Mouse (Mus musculus) midbrain, embryonic 14.5 days (tissue): Measurements from ENCODE around the gene Gstp2. TPM values are rescaled to one million over a fixed set of nuclear protein-coding genes. Genes with fewer than 3 reads are reported as not detected.
"Not testable (repeated sequence)": the region's sequence is repeated elsewhere in the genome, so short reads cannot be mapped to it uniquely, and the experiment has no call there.

Source experiments
- ATAC-seq: fragments of 200-750 bp; cut with Nextera tagmentation; 2 replicates; pipeline ENCODE4 v1.8.0; 2017; ENCODE audit warnings: moderate number of reproducible peaks, moderate library complexity; ENCODE audit not compliant: low FRiP score, low TSS enrichment
- DNase-seq: peaks from one replicate; pipeline ENCODE4 v3.0.0-alpha.2; 2015
- H3K27ac ChIP-seq: fragments of 300-500 bp; sonication (generic); replicated peaks from 2 replicates; pipeline ENCODE4 v1.5.1; 2014; ENCODE audit warnings: mild to moderate bottlenecking, low read depth, low read length, moderate library complexity
- H3K27me3 ChIP-seq: fragments of 300-500 bp; sonication (generic); 2 replicates; pipeline ENCODE4 v1.6.1; 2014; ENCODE audit warnings: low read length, control low read depth, mixed read lengths; ENCODE audit not compliant: control insufficient read depth, insufficient read depth
- H3K36me3 ChIP-seq: fragments of 300-500 bp; sonication (generic); 2 replicates; pipeline ENCODE4 v1.6.1; 2014; ENCODE audit warnings: low read length, control low read depth; ENCODE audit not compliant: control insufficient read depth, insufficient read depth
- H3K4me1 ChIP-seq: fragments of 300-500 bp; sonication (generic); 2 replicates; pipeline ENCODE4 v1.6.1; 2014; ENCODE audit warnings: mild to moderate bottlenecking, antibody characterized with exemption, low read length, control low read depth; ENCODE audit not compliant: control insufficient read depth, insufficient read depth
- H3K4me2 ChIP-seq: fragments of 300-500 bp; sonication (generic); 2 replicates; pipeline ENCODE4 v1.6.1; 2014; ENCODE audit warnings: mild to moderate bottlenecking, low read length, moderate library complexity
- H3K4me3 ChIP-seq: fragments of 300-500 bp; sonication (generic); replicated peaks from 2 replicates; pipeline ENCODE4 v1.5.1; 2014; ENCODE audit warnings: low read depth, low read length
- H3K9ac ChIP-seq: fragments of 300-500 bp; sonication (generic); replicated peaks from 2 replicates; pipeline ENCODE4 v1.6.1; 2014; ENCODE audit warnings: mild to moderate bottlenecking, low read length, moderate library complexity
- H3K9me3 ChIP-seq: fragments of 300-500 bp; sonication (generic); 2 replicates; pipeline ENCODE4 v1.6.1; 2016; ENCODE audit warnings: low read length, control low read depth, mixed read lengths; ENCODE audit not compliant: control insufficient read depth
- WGBS: fragments of 180-500 bp; shearing (Covaris S2); extraction: QIAGEN DNeasy Blood & Tissue Kit; methylation state at CpG from one replicate; pipeline ENCODE4 v1.1.7; 2014; 5-methylcytosine and 5-hydroxymethylcytosine counted together
- polyA plus RNA-seq: library from polyadenylated mRNA; unstranded; fragments of >200 nt; fragmentation: Nextera tagmentation; extraction: Ambion mirVana; gene quantifications from 2 replicates; pipeline ENCODE4 v1.2.1, GENCODE M21; 2014

Gene Gstp2
- polyA plus RNA-seq, 1 experiment from 2014 or later = 1.9 TPM

- no peaks in the 10 kb centered on the region for H3K4me1 ChIP-seq
- H3K4me3 ChIP-seq = no peak overlapping the region
- H3K27ac ChIP-seq = no peak overlapping the region
- DNase-seq (no peak), ATAC-seq (no peak)
- 85% methylated on average over 1 of the region's 1 CpGs for WGBS
- no peak overlapping the region for H3K9ac ChIP-seq
- H3K9me3 ChIP-seq = no peaks in the 10 kb centered on the region
- no peaks in the 10 kb centered on the region for H3K36me3 ChIP-seq
- H3K27me3 ChIP-seq = no peaks in the 10 kb centered on the region
- H3K4me2 ChIP-seq = no peak overlapping the region
These were observed 29.7 kb upstream of the Gstp2 start for GRCm38 (mm10) chr19:4075531-4075930.

GRCm38 (mm10) chr19:4072706-4073424 lies 27.0 kb upstream of the Gstp2 start:
- H3K27ac ChIP-seq = no peak overlapping the region
- 84% methylated on average over 6 of the region's 6 CpGs for WGBS
- no peak overlapping the region for H3K4me2 ChIP-seq
- DNase-seq = no peak
- ATAC-seq = no peak
- no peaks in the 10 kb centered on the region for H3K27me3 ChIP-seq
- H3K4me3 ChIP-seq = no peak overlapping the region
- no peaks in the 10 kb centered on the region for H3K9me3 ChIP-seq
- H3K36me3 ChIP-seq = no peaks in the 10 kb centered on the region
- no peaks in the 10 kb centered on the region for H3K4me1 ChIP-seq
- no peak overlapping the region for H3K9ac ChIP-seq

GRCm38 (mm10) chr19:4071406-4071805 lies 25.6 kb upstream of the Gstp2 start:
- no peak overlapping the region for H3K9ac ChIP-seq
- no peaks in the 10 kb centered on the region for H3K27me3 ChIP-seq
- H3K36me3 ChIP-seq = no peaks in the 10 kb centered on the region
- H3K4me1 ChIP-seq = no peaks in the 10 kb centered on the region
- ATAC-seq (no peak), DNase-seq (no peak)
- no peak overlapping the region for H3K4me3 ChIP-seq
- H3K27ac ChIP-seq = no peak overlapping the region
- H3K4me2 ChIP-seq = no peak overlapping the region
- no peaks in the 10 kb centered on the region for H3K9me3 ChIP-seq
- 94% methylated on average over 6 of the region's 6 CpGs for WGBS

GRCm38 (mm10) chr19:4070756-4071155 lies 24.9 kb upstream of the Gstp2 start:
- Histone ChIP-seq H3K4me1 (no peaks in the 10 kb centered on the region), H3K4me3 (no peak overlapping the region), H3K4me2 (no peak overlapping the region), H3K9ac (no peak overlapping the region), H3K27ac (no peak overlapping the region), H3K27me3 (no peaks in the 10 kb centered on the region), H3K36me3 (no peaks in the 10 kb centered on the region), H3K9me3 (no peaks in the 10 kb centered on the region)
- WGBS = 86% methylated on average over 8 of the region's 8 CpGs
- ATAC-seq (no peak), DNase-seq (no peak)

- H3K4me3 ChIP-seq = no peak overlapping the region
- no peak overlapping the region for H3K9ac ChIP-seq
- no peak for ATAC-seq
- H3K27me3 ChIP-seq = no peaks in the 10 kb centered on the region
- no peaks in the 10 kb centered on the region for H3K4me1 ChIP-seq
- DNase-seq = no peak
- 74% methylated on average over 15 of the region's 15 CpGs for WGBS
- no peak overlapping the region for H3K27ac ChIP-seq
- no peaks in the 10 kb centered on the region for H3K9me3 ChIP-seq
- H3K36me3 ChIP-seq = no peaks in the 10 kb centered on the region
- no peak overlapping the region for H3K4me2 ChIP-seq
These were observed 24.5 kb upstream of the Gstp2 start for GRCm38 (mm10) chr19:4070311-4070710.

GRCm38 (mm10) chr19:4068717-4069410 lies 23.0 kb upstream of the Gstp2 start:
- no peak overlapping the region for H3K4me3 ChIP-seq
- H3K9me3 ChIP-seq = no peaks in the 10 kb centered on the region
- H3K36me3 ChIP-seq = no peaks in the 10 kb centered on the region
- no peak overlapping the region for H3K27ac ChIP-seq
- 40% methylated on average over 15 of the region's 15 CpGs for WGBS
- no peak for ATAC-seq
- no peaks in the 10 kb centered on the region for H3K4me1 ChIP-seq
- H3K27me3 ChIP-seq = no peaks in the 10 kb centered on the region
- no peak overlapping the region for H3K4me2 ChIP-seq
- DNase-seq = no peak
- H3K9ac ChIP-seq = no peak overlapping the region

GRCm38 (mm10) chr19:4068242-4068641 lies 22.4 kb upstream of the Gstp2 start:
- not testable (repeated sequence) for ATAC-seq, H3K4me3 ChIP-seq, H3K9me3 ChIP-seq, DNase-seq, H3K4me2 ChIP-seq, H3K27ac ChIP-seq, H3K9ac ChIP-seq, H3K4me1 ChIP-seq, H3K36me3 ChIP-seq, H3K27me3 ChIP-seq
- WGBS = 97% methylated on average over 2 of the region's 2 CpGs

- no peak for ATAC-seq
- DNase-seq = no peak
- Histone ChIP-seq H3K4me2 (no peak overlapping the region), H3K4me3 (no peak overlapping the region), H3K9me3 (no peaks in the 10 kb centered on the region), H3K36me3 (no peaks in the 10 kb centered on the region), H3K9ac (no peak overlapping the region), H3K27ac (no peak overlapping the region), H3K27me3 (no peaks in the 10 kb centered on the region), H3K4me1 (no peaks in the 10 kb centered on the region)
These were observed 21.1 kb upstream of the Gstp2 start for GRCm38 (mm10) chr19:4066877-4067276.

- ATAC-seq = no peak
- H3K4me1 ChIP-seq = no peaks in the 10 kb centered on the region
- H3K36me3 ChIP-seq = no peaks in the 10 kb centered on the region
- H3K9ac ChIP-seq = no peak overlapping the region
- no peak overlapping the region for H3K27ac ChIP-seq
- H3K4me3 ChIP-seq = no peak overlapping the region
- H3K27me3 ChIP-seq = no peaks in the 10 kb centered on the region
- DNase-seq = no peak
- H3K9me3 ChIP-seq = no peaks in the 10 kb centered on the region
- 83% methylated on average over 6 of the region's 6 CpGs for WGBS
- H3K4me2 ChIP-seq = no peak overlapping the region
These were observed 20.5 kb upstream of the Gstp2 start for GRCm38 (mm10) chr19:4066280-4066679.
